Mouse (Mus musculus) neutrophil, adult 5-6 weeks (primary cell): ENCODE results near the gene Tmem130. TPM values are rescaled to one million over a fixed set of nuclear protein-coding genes. Genes with fewer than 3 reads are reported as not detected.

Experiments
- total RNA-seq: library from RNA; stranded (forward); fragments of 200-1000 nt; gene quantifications from 2 replicates; pipeline ENCODE4 v1.2.3, GENCODE M21; 2017

Tmem130 gene
- total RNA-seq, 1 experiment from 2014 or later, result not detected

Other genes starting within 250 kb of the Tmem130 start
- not detected in 2 replicates for gene Nptx2, start 215.9 kb downstream of the Tmem130 start, total RNA-seq
- 80.4 and 88.1 TPM in 2 replicates for gene Trrap, start 5.9 kb upstream of the Tmem130 start, total RNA-seq
- 14.4 and 19.2 TPM in 2 replicates for gene Smurf1, start 204.0 kb upstream of the Tmem130 start, total RNA-seq